Mouse (Mus musculus) embryonic fibroblast, embryonic 13.5 days (primary cell): ENCODE data around the gene Zbtb46. TPM values are rescaled to one million over a fixed set of nuclear protein-coding genes. Genes with fewer than 3 reads are reported as not detected.
"Not testable (repeated sequence)": the region's sequence is repeated elsewhere in the genome, so short reads cannot be mapped to it uniquely, and the experiment has no call there.

Source experiments
- H3K27ac ChIP-seq: 2 replicates; pipeline ENCODE4 v1.5.1; 2012; ENCODE audit warnings: low read length, control low read depth, inconsistent platforms; ENCODE audit not compliant: insufficient read depth
- H3K4me1 ChIP-seq: 2 replicates; pipeline ENCODE4 v1.6.1; 2011; ENCODE audit warnings: low read length; ENCODE audit not compliant: control insufficient read depth, insufficient read depth
- H3K4me3 ChIP-seq: 2 replicates; pipeline ENCODE4 v1.5.1; 2011; ENCODE audit warnings: mild to moderate bottlenecking, control low read depth, low read length; ENCODE audit not compliant: insufficient read depth
- CTCF ChIP-seq: IDR thresholded peaks from 2 replicates; pipeline ENCODE4 v1.5.1; 2011; ENCODE audit warnings: mild to moderate bottlenecking, control low read depth, low read length, moderate library complexity, borderline replicate concordance; ENCODE audit not compliant: insufficient read depth
- POLR2A ChIP-seq: IDR thresholded peaks from 2 replicates; pipeline ENCODE4 v1.6.1; 2011; ENCODE audit warnings: low read depth, mild to moderate bottlenecking, control low read depth, low read length, moderate library complexity
- polyA plus RNA-seq: library from polyadenylated mRNA; stranded (reverse); fragments of >200 nt; gene quantifications from 2 replicates; pipeline ENCODE4 v1.2.4, GENCODE M21; 2011; ENCODE audit warnings: low read depth; ENCODE audit not compliant: missing spikeins, insufficient read length

Gene Zbtb46
- polyA plus RNA-seq, result 2.6 and 3.3 TPM in 2 replicates

DNA sequence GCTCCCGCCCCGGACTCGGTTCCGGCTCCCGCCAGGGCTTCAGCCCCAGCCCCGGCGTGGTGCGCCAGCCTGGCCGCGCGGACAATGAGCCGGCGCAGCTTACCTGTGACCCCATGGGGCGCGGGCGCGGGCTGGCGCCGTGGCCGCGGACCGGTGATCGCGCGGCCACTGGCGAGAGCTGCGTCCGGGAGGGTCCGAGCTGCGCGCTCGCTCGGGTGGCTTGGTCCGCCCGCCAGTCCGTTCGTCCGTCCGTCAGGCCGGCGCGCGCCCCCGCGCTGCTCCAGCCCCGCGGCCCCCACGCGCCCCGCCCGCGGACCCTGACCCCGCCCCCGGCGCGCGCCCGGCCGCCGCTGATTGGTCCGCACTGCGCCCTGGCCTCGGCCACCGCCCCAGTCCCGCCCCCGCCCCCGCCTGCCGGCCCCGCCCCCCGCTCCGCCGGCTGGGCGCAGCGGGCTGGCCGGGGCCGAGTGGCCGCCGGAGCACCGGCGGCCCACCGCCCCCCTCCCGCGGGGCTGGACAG, at the start of gene Zbtb46:
Gene Zbtb46 (minus strand): TSS at position 274 of the 520 bp plus-strand sequence.
- TF ChIP-seq CTCF, result no peak
- TF ChIP-seq POLR2A, result no peak; the same call in 1 of the 2 replicates
- H3K27ac ChIP-seq, result 0 out of 2 replicates have a peak within 1 kb of the TSS, but pooled peaks have one; percentile 11
- H3K4me1 ChIP-seq, result no peaks in the 10 kb centered on the region

DNA sequence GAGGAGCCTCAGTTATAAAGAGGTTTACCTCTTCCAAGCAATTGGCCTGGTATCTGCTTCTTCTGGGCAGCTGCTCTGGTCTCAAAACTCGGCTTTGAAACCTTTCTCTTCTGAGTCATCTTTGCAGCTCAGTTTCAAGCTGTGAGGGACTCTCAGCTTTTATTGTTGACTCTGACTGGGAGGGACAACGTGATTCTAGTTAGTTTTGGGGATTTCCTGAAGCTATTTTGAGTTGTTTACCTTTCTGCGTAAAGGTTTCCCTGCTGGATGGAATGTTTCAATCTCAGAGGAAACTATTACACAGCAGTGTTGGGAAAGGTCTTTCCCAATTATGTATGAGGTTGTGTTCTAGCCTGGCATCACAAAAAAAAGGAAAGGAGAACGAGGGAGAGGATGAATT, 39.4 kb upstream of the Zbtb46 start:
- H3K4me3 ChIP-seq, result no peak overlapping the region; the same call in 1 of the 2 replicates
- peaks cover 5% of the 10 kb centered on the region; the same call in 1 of the 2 replicates for H3K4me1 ChIP-seq
- H3K27ac ChIP-seq, result no peak overlapping the region
- TF ChIP-seq CTCF (no peak), POLR2A (no peak)

More for the DNA sequence above, at the start of gene Zbtb46:
- H3K4me3 ChIP-seq, result peak within 1 kb of the TSS; percentile 64

DNA sequence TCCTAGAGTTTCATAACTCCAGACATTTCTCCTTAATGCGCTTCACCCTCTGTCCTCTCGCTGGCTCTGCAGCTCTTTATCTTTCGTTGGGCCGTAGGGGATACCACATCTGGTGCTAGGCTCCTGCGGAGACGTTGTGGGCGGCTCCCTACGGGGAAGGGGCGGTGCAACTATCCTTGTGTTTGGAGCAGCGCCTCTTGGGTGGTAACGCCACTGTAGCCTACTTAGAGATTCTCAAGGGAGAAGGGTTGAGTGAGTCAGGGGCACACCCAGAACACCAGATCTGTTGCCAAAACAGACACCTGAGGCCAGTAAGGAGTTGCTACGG, 38.3 kb upstream of the Zbtb46 start:
- peak overlapping the region; percentile 88 for H3K4me3 ChIP-seq
- TF ChIP-seq CTCF, result no peak
- no peak; the same call in 1 of the 2 replicates for TF ChIP-seq POLR2A
- peak overlapping the region; percentile 71 for H3K27ac ChIP-seq
- H3K4me1 ChIP-seq, result peaks cover 5% of the 10 kb centered on the region; the same call in 1 of the 2 replicates

DNA sequence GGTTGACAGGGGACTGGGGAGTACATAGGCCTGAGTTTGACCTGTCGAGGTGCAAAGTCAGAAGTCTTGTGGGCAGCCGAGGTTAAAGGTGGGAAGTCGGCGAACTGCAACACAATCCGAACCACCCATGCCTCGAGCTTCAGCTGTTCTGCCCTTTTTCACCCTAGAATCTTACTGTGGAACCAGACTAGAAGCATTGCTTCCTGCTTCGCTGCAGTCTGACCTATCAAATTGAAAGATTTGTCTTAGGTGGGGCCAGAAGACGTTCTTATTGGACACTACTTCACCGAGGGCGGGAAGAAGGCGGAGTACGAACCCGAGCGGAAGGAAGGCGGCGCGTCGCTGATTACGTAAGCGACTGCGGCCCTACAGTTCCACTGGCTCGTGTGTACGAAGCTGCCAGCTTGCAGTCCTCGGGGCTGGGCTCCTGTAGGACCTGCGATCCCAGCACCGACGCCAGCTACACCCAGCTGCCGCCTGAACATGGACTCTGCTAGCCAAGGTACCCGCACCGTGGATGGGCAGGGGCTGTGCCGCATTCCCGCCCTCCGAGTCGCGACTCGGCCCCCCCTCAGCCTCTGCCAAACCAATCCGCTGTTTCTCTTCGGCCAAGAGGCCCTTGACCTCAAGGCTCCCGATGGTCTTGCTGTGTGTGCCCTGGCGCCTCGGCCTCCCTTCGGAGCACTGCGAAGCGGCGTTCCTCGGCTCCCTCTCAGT, 37.8 kb upstream of the Zbtb46 start, which contains the start of gene Tpd52l2:
Gene Tpd52l2 (plus strand): TSS at position 312 of the 717 bp plus-strand sequence.
- TF ChIP-seq POLR2A (peak; percentile 88), CTCF (no peak)
- peak within 1 kb of the TSS; percentile 88 for H3K4me3 ChIP-seq
- peaks cover 5% of the 10 kb centered on the region; the same call in 1 of the 2 replicates for H3K4me1 ChIP-seq
- peak within 1 kb of the TSS; percentile 71 for H3K27ac ChIP-seq

GRCm38 (mm10) chr2:181496281-181496680, 37.1 kb upstream of the Zbtb46 start:
- peak overlapping the region; percentile 48 for H3K4me3 ChIP-seq
- TF ChIP-seq POLR2A, result no peak
- TF ChIP-seq CTCF, result peak; percentile 77; the same call in 1 of the 2 replicates
- H3K27ac ChIP-seq, result peak overlapping the region; percentile 14; the same call in 1 of the 2 replicates
- peaks cover 5% of the 10 kb centered on the region; the same call in 1 of the 2 replicates for H3K4me1 ChIP-seq

- not testable (repeated sequence) for H3K4me3 ChIP-seq, H3K27ac ChIP-seq, H3K4me1 ChIP-seq
Measured at GRCm38 (mm10) chr2:181495845-181496244, 36.6 kb upstream of the Zbtb46 start.

GRCm38 (mm10) chr2:181494266-181494945, 35.2 kb upstream of the Zbtb46 start:
- Histone ChIP-seq H3K27ac (no peak overlapping the region), H3K4me3 (no peak overlapping the region), H3K4me1 (peaks cover 5% of the 10 kb centered on the region; the same call in 1 of the 2 replicates)
- TF ChIP-seq CTCF (no peak), POLR2A (no peak)

GRCm38 (mm10) chr2:181493156-181493927, 34.1 kb upstream of the Zbtb46 start, which contains the start of gene Abhd16b:
TSS of gene Abhd16b (plus strand) at chr2:181493206.
- Histone ChIP-seq H3K4me1 (peaks cover 2% of the 10 kb centered on the region; the same call in 1 of the 2 replicates), H3K27ac (no peak within 1 kb of the TSS), H3K4me3 (no peak within 1 kb of the TSS)
- TF ChIP-seq CTCF, result no peak

GRCm38 (mm10) chr2:181492206-181492605, 33.0 kb upstream of the Zbtb46 start:
- TF ChIP-seq POLR2A (no peak), CTCF (no peak)
- Histone ChIP-seq H3K4me3 (no peak overlapping the region), H3K27ac (no peak overlapping the region), H3K4me1 (0 out of 2 replicates have a peak, but pooled peaks cover 2% of the 10 kb centered on the region)
